Mouse (Mus musculus): ENCODE measurements around the gene Efemp2. TPM values are rescaled to one million over a fixed set of nuclear protein-coding genes. Genes with fewer than 3 reads are reported as not detected.
"Not testable (repeated sequence)": the region's sequence is repeated elsewhere in the genome, so short reads cannot be mapped to it uniquely, and the experiment has no call there.

Gene Efemp2
- total RNA-seq, 2 experiments from 2014 or later = 4.0 to 5.6 TPM

GRCm38 (mm10) chr19:5477004-5477667 is 3.4 kb downstream of the Efemp2 start:
- DNase-seq (ENCODE audit: low spot score) = no peak

- no peak for DNase-seq (ENCODE audit: low spot score)
Observed at GRCm38 (mm10) chr19:5477668-5478300, 4.0 kb downstream of the Efemp2 start.

- DNase-seq (ENCODE audit: low spot score) = no peak
Observed at GRCm38 (mm10) chr19:5480016-5480415, 6.3 kb downstream of the Efemp2 start.

GRCm38 (mm10) chr19:5481398-5481797 is 7.6 kb downstream of the Efemp2 start:
- DNase-seq (ENCODE audit: low spot score) = no peak

GRCm38 (mm10) chr19:5483386-5484359 is 9.9 kb downstream of the Efemp2 start:
- no peak for DNase-seq (ENCODE audit: low spot score)

- no peak for DNase-seq (ENCODE audit: low spot score)
Observed at GRCm38 (mm10) chr19:5484496-5484895, 10.7 kb downstream of the Efemp2 start.

- no peak for DNase-seq (ENCODE audit: low spot score)
Observed at GRCm38 (mm10) chr19:5485371-5485770, 11.6 kb downstream of the Efemp2 start.

GRCm38 (mm10) chr19:5485821-5486220 is 12.1 kb downstream of the Efemp2 start:
- DNase-seq (ENCODE audit: low spot score) = no peak

- DNase-seq (ENCODE audit: low spot score) = no peak
Observed at GRCm38 (mm10) chr19:5486286-5486685, 12.5 kb downstream of the Efemp2 start.

GRCm38 (mm10) chr19:5486771-5487170 is 13.0 kb downstream of the Efemp2 start:
- no peak for DNase-seq (ENCODE audit: low spot score)

- DNase-seq (ENCODE audit: low spot score) = peak; percentile 97
Observed at GRCm38 (mm10) chr19:5487768-5488550, 14.2 kb downstream of the Efemp2 start, which contains the start of gene Mus81. Gene Mus81, minus strand, starts transcription at chr19:5488402.

- peak; percentile 98 for DNase-seq (ENCODE audit: low spot score)
Observed at GRCm38 (mm10) chr19:5488878-5489571, 15.3 kb downstream of the Efemp2 start.

GRCm38 (mm10) chr19:5489721-5490120 is 16.0 kb downstream of the Efemp2 start:
- not testable (repeated sequence) for DNase-seq (ENCODE audit: low spot score)

- peak; percentile 95 for DNase-seq (ENCODE audit: low spot score)
Observed at GRCm38 (mm10) chr19:5490313-5490897, 16.7 kb downstream of the Efemp2 start, which contains the start of gene Cfl1. Gene Cfl1, plus strand, starts transcription at chr19:5490455.

- DNase-seq (ENCODE audit: low spot score) = peak; percentile 90
Observed at GRCm38 (mm10) chr19:5490898-5491708, 17.3 kb downstream of the Efemp2 start.

- no peak for DNase-seq (ENCODE audit: low spot score)
Observed at GRCm38 (mm10) chr19:5492641-5493040, 18.9 kb downstream of the Efemp2 start.

- DNase-seq (ENCODE audit: low spot score) = not testable (repeated sequence)
Observed at GRCm38 (mm10) chr19:5493301-5493721, 19.6 kb downstream of the Efemp2 start.

- DNase-seq (ENCODE audit: low spot score) = no peak
Observed at GRCm38 (mm10) chr19:5494314-5494713, 20.6 kb downstream of the Efemp2 start.

Measured in gastrocnemius, adult 18-20 months (tissue).